Mouse (Mus musculus): Measurements from ENCODE around the gene Plxnd1.

GRCm38 (mm10) chr6:115991108-115991880, 3.5 kb downstream of the Plxnd1 start:
- TF ChIP-seq CTCF (IDR thresholded peaks at IDR 0.05; ENCODE audit: control insufficient read depth, insufficient read depth, insufficient replicate concordance, low read depth, low read length) (no peak), POLR2A (IDR thresholded peaks at IDR 0.05; ENCODE audit: control insufficient read depth, low read depth, low read length) (no peak)

Data from testis, adult 2 months (tissue).